Mouse (Mus musculus) G1E (cell line): ENCODE measurements around the gene Disc1. TPM values are rescaled to one million over a fixed set of nuclear protein-coding genes. Genes with fewer than 3 reads are reported as not detected.

Source experiments
- ATAC-seq: 2 replicates; pipeline ENCODE4 v1.8.0; 2016; ENCODE audit warnings: mild to moderate bottlenecking; ENCODE audit not compliant: insufficient number of reproducible peaks, poor library complexity, low FRiP score, severe bottlenecking; ENCODE audit errors: extremely low read depth
- DNase-seq: peaks from one replicate; pipeline ENCODE4 v3.0.0; 2012; ENCODE audit warnings: low spot score
- H3K27me3 ChIP-seq: 2 replicates; pipeline ENCODE4 v1.6.1; 2012; ENCODE audit warnings: mild to moderate bottlenecking, low read length, inconsistent platforms; ENCODE audit not compliant: insufficient read depth
- H3K36me3 ChIP-seq: replicated peaks from 2 replicates; pipeline ENCODE3; 2012; ENCODE audit warnings: mild to moderate bottlenecking, inconsistent platforms
- H3K4me1 ChIP-seq: 2 replicates; pipeline ENCODE4 v1.6.1; 2012; ENCODE audit warnings: low read depth, low read length, inconsistent platforms, mixed read lengths; ENCODE audit not compliant: insufficient read depth
- H3K4me3 ChIP-seq: 2 replicates; pipeline ENCODE4 v1.5.1; 2012; ENCODE audit warnings: low read depth, mild to moderate bottlenecking, inconsistent platforms, low read length, moderate library complexity, mixed read lengths
- H3K9me3 ChIP-seq: replicated peaks from 2 replicates; pipeline ENCODE4 v1.6.1; 2012; ENCODE audit warnings: inconsistent platforms
- CTCF ChIP-seq: IDR thresholded peaks from 2 replicates; pipeline ENCODE4 v1.5.1; 2012; ENCODE audit warnings: low read depth, low read length, inconsistent platforms, mixed read lengths
- GATA1 ChIP-seq: IDR thresholded peaks from 2 replicates; pipeline ENCODE4 v1.6.1; 2012; ENCODE audit warnings: borderline replicate concordance, low read length, inconsistent platforms, mixed read lengths
- GATA2 ChIP-seq: IDR thresholded peaks from 2 replicates; pipeline ENCODE4 v1.6.1; 2012; ENCODE audit warnings: low read depth, low read length, inconsistent platforms, borderline replicate concordance
- POLR2AphosphoS5 ChIP-seq: IDR thresholded peaks from 2 replicates; pipeline ENCODE4 v1.6.1; 2012; ENCODE audit warnings: low read depth, low read length, inconsistent platforms; ENCODE audit not compliant: insufficient replicate concordance
- TAL1 ChIP-seq: conservative IDR thresholded peaks from 2 replicates; pipeline ENCODE4 v1.6.1; 2012; ENCODE audit warnings: low read depth, low read length, inconsistent platforms, mixed read lengths
- polyA plus RNA-seq: library from polyadenylated mRNA; stranded (reverse); fragments of >175 nt; gene quantifications from 2 replicates; pipeline ENCODE4 v1.2.3, GENCODE M21; 2012
- total RNA-seq, 2 experiments: library from RNA; stranded (forward) in 1 of 2; stranded (reverse) in 1 of 2; fragments of 200-1000 nt in 1 of 2; fragments of >200 nt in 1 of 2; fragmentation: Nextera tagmentation in 1 of 2; gene quantifications; 2 replicates each; pipeline ENCODE4 v1.2.3; 2014 to 2017

Gene Disc1
- total and polyA plus RNA-seq, 3 experiments, result not detected

- Histone ChIP-seq H3K36me3 (no peaks in the 10 kb centered on the region), H3K27me3 (no peaks in the 10 kb centered on the region), H3K4me3 (no peak overlapping the region), H3K9me3 (peaks cover 82% of the 10 kb centered on the region), H3K4me1 (no peaks in the 10 kb centered on the region)
- ATAC-seq, result no peak
- no peak for DNase-seq
- TF ChIP-seq GATA2 (no peak), GATA1 (no peak), POLR2AphosphoS5 (no peak), CTCF (no peak), TAL1 (no peak)
These were observed 139.7 kb downstream of the Disc1 start for GRCm38 (mm10) chr8:125193701-125194100.

DNA sequence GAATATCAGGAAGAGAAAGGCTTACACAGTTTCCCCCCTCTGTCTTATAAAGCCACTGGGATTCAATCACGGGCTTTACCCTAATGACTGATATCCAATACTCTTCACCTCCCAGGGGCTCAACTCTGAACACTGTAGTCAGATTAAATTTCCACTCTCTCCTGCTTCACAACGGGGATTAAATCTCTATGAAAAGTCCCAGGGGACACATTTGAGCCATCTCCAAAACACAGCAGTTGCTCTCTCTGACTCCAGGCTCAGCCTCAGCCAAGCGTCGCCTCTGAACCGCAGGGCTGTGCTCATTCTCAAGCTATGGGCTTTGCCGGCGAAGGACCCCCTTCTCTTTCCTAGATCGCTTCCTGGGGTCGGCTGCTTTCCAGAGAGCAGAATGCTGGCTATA is 141.1 kb downstream of the Disc1 start:
- Histone ChIP-seq H3K36me3 (no peaks in the 10 kb centered on the region), H3K4me3 (no peak overlapping the region), H3K4me1 (no peaks in the 10 kb centered on the region), H3K27me3 (no peaks in the 10 kb centered on the region), H3K9me3 (peaks cover 88% of the 10 kb centered on the region)
- TF ChIP-seq TAL1 (no peak), GATA1 (no peak), CTCF (no peak), POLR2AphosphoS5 (no peak), GATA2 (no peak)
- no peak for ATAC-seq
- DNase-seq, result no peak

GRCm38 (mm10) chr8:125196573-125197094 is 142.6 kb downstream of the Disc1 start:
- Histone ChIP-seq H3K4me3 (no peak overlapping the region), H3K36me3 (no peaks in the 10 kb centered on the region), H3K27me3 (no peaks in the 10 kb centered on the region), H3K9me3 (peaks cover 88% of the 10 kb centered on the region), H3K4me1 (no peaks in the 10 kb centered on the region)
- no peak for TF ChIP-seq GATA2
- no peak for TF ChIP-seq POLR2AphosphoS5
- no peak for TF ChIP-seq CTCF
- TF ChIP-seq GATA1, result no peak
- TF ChIP-seq TAL1, result no peak
- no peak for ATAC-seq
- DNase-seq, result no peak

DNA sequence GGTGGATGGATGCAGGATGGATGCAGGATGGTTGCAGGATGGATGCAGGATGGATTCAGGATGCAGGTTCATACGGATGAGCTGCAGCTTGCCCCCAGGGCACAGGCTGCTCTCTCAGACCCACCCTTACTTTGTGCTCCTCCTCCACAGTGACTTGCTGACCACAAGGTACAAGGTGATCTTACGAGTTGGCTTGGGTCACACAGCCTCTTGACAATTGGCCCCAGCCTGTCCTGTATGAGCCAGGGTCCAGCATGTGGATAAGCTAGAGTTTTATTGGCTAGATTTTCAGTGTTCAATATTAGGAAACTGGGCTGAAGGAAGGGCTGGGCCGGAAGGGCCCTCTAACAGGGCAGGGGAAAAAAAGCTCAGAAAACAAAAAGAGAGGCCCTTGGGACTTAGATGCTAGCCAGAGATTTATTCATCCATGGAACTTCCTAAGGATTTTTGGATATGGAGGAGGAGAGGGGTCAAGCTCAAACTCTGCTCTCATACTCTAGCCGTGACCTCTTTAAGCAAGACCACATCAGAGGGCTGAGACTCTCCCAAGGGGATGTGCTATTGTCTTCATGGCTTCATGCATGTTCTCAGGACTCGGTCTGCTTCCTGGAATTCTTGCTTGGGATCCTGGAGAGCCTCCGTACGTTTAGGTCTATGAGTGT is 143.5 kb downstream of the Disc1 start:
- no peak overlapping the region for H3K4me3 ChIP-seq
- no peaks in the 10 kb centered on the region for H3K27me3 ChIP-seq
- ATAC-seq (no peak), DNase-seq (no peak)
- H3K36me3 ChIP-seq, result no peaks in the 10 kb centered on the region
- no peaks in the 10 kb centered on the region for H3K4me1 ChIP-seq
- H3K9me3 ChIP-seq, result peaks cover 87% of the 10 kb centered on the region
- TF ChIP-seq CTCF (no peak), GATA2 (no peak), TAL1 (no peak), POLR2AphosphoS5 (no peak), GATA1 (no peak)

DNA sequence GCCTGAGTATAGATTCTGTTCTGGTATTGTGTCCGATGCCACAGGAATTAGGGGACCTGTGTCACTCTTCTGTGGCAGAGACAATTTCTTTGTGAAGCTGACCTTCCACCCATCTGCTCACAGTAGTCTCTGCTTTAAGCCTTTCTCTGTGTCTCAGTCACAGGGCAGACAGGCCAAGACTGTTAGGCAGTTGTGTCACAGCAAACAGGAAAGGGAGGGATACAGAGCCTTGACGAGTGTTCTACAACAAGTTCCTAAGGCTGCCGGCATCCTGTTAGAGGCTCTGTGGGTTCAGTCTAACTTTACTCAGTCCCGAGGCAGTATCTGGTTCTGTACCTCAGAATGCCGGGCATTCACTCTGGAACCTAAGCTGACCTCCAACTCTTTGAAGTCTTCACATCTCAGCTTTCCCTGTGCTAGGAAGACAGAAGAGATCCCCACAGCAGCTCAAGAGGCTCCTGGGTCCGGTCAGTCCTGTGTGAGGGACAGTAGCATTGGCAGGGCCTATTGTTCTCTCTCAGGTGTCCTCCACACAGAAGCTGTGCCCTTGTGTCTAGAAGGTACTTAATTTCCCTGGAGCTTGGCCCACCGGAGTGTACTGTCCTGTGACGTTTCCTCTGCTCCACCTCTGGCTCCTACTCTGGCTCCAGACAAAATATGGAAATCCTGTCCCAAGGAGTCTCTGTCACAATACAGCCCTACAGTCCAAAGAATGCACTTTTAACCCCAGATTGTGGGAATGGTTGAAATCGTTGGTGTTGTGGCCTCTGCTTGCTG is 144.6 kb downstream of the Disc1 start:
- DNase-seq, result no peak
- Histone ChIP-seq H3K4me1 (no peaks in the 10 kb centered on the region), H3K36me3 (no peaks in the 10 kb centered on the region), H3K27me3 (no peaks in the 10 kb centered on the region), H3K4me3 (no peak overlapping the region), H3K9me3 (peaks cover 84% of the 10 kb centered on the region)
- no peak for ATAC-seq
- TF ChIP-seq CTCF, result no peak

DNA sequence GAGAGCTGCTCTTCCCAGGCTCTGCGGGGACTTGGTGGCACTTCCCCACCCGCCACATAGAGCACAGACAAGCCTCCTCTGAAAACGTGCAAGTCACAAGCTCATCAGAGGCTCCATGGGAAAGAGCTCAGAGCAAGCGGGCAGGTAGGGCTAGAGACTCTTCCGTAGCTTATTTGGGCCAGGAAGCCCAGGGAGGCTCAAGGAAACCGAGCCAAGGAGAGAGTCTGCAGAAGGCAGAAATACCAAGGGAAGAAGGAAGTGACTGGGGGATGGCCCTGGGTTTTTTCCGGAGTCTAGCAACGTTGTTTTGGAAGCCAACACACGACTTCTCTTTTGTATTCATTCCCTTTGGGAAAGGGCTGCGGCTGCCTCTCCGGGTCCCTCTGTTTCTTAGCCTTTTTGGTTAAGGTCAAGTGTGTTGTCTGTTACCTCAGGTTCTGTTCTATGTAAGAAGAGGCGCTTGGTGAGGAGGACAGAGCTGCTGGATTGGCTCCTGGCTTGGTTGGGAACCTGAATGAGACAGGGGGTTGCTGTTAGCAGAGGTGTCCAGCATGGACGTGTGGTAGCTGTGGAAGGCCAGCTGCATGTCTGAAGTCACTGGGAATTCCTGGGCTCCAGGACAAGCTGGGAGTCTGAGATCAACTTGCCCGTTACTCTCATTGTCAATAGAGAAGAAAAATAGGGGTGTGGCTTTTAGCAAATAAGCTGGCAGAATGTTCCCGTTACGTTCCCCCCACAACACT is 145.4 kb downstream of the Disc1 start:
- no peaks in the 10 kb centered on the region for H3K27me3 ChIP-seq
- TF ChIP-seq TAL1 (no peak), GATA1 (no peak), POLR2AphosphoS5 (no peak), CTCF (no peak), GATA2 (no peak)
- H3K9me3 ChIP-seq, result peaks cover 84% of the 10 kb centered on the region
- ATAC-seq (no peak), DNase-seq (no peak)
- H3K4me1 ChIP-seq, result no peaks in the 10 kb centered on the region
- no peak overlapping the region for H3K4me3 ChIP-seq
- no peaks in the 10 kb centered on the region for H3K36me3 ChIP-seq
